Mouse (Mus musculus) brain, embryonic 14.5 days (tissue): ENCODE results near the gene Cdk14.

Experiments
- CTCF ChIP-seq: fragments of 200-500 bp; IDR thresholded peaks from 2 replicates; pipeline ENCODE4 v1.5.1; 2012; ENCODE audit warnings: inconsistent platforms, mild to moderate bottlenecking, moderate library complexity, borderline replicate concordance; ENCODE audit not compliant: insufficient read depth, insufficient read length; ENCODE audit errors: extremely low read depth
- POLR2A ChIP-seq: fragments of 200-500 bp; IDR thresholded peaks from 2 replicates; pipeline ENCODE4 v1.6.1; 2012; ENCODE audit warnings: mild to moderate bottlenecking, inconsistent platforms, borderline replicate concordance; ENCODE audit not compliant: poor library complexity, insufficient read depth, insufficient read length, severe bottlenecking; ENCODE audit errors: extremely low read depth

DNA sequence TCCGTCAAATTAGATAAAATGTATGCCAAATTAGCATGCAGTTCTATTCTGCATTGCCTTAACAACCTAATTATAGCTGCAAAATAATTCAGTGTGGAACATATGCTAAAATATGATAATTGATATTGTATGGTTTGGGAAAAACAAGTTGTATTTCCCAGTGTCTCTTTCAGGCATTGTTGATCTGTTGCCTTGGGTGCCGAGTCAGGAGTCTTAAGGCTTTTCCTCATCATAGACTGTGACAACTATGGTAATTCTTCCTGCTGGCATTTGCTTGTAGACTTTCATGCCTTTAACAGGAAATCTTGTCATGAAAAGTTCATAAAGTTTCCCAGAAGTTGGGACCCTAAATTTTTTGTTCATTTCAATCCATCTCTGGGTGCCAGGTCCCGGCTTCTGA is 641.8 kb downstream of the Cdk14 start:
- TF ChIP-seq CTCF (no peak), POLR2A (no peak)
